Mouse (Mus musculus): ENCODE measurements around the gene Rnf43. TPM values are rescaled to one million over a fixed set of nuclear protein-coding genes. Genes with fewer than 3 reads are reported as not detected.

Gene Rnf43
- polyA plus RNA-seq, 1 experiment = 3.5 TPM

- TF ChIP-seq CTCF (IDR thresholded peaks at IDR 0.05; ENCODE audit: extremely low read depth, insufficient read depth, insufficient read length, insufficient replicate concordance) (no peak), POLR2A (IDR thresholded peaks at IDR 0.05; ENCODE audit: low read depth, low read length) (no peak)
- 79% methylated on average over 18 of the region's 18 CpGs for WGBS
These were observed 66.5 kb downstream of the Rnf43 start for GRCm38 (mm10) chr11:87728850-87729592.

GRCm38 (mm10) chr11:87729593-87730185 lies 67.2 kb downstream of the Rnf43 start:
- no peaks in the 10 kb centered on the region for H3K27me3 ChIP-seq (ENCODE audit: control insufficient read depth, insufficient read depth, low read length)
- no peak overlapping the region for H3K4me3 ChIP-seq (ENCODE audit: extremely low read depth, insufficient read depth, insufficient read length)
- H3K4me1 ChIP-seq (ENCODE audit: control insufficient read depth, insufficient read depth, insufficient read length) = peaks cover 18% of the 10 kb centered on the region; the same call in 1 of the 2 replicates
- 0 out of 2 replicates have a peak overlapping the region, but pooled peaks have one; percentile 12 for H3K27ac ChIP-seq (ENCODE audit: insufficient read depth, low read length)
- no peak for TF ChIP-seq CTCF (IDR thresholded peaks at IDR 0.05; ENCODE audit: extremely low read depth, insufficient read depth, insufficient read length, insufficient replicate concordance)
- no peak for TF ChIP-seq POLR2A (IDR thresholded peaks at IDR 0.05; ENCODE audit: low read depth, low read length)
- DNase-seq (ENCODE audit: low read depth in 1 of 2, low spot score in 2 of 2) = no peak
- no peaks in the 10 kb centered on the region for H3K36me3 ChIP-seq (ENCODE audit: control insufficient read depth, insufficient read depth, low read length)
- 82% methylated on average over 13 of the region's 13 CpGs for WGBS

More at GRCm38 (mm10) chr11:87728850-87729592, 66.5 kb downstream of the Rnf43 start:
- no peak overlapping the region for H3K27ac ChIP-seq (ENCODE audit: insufficient read depth, low read length)
- H3K4me1 ChIP-seq (ENCODE audit: control insufficient read depth, insufficient read depth, insufficient read length) = peaks cover 16% of the 10 kb centered on the region; the same call in 1 of the 2 replicates
- H3K27me3 ChIP-seq (ENCODE audit: control insufficient read depth, insufficient read depth, low read length) = no peaks in the 10 kb centered on the region
- H3K36me3 ChIP-seq (ENCODE audit: control insufficient read depth, insufficient read depth, low read length) = no peaks in the 10 kb centered on the region
- no peak for DNase-seq (ENCODE audit: low read depth in 1 of 2, low spot score in 2 of 2)
- H3K4me3 ChIP-seq (ENCODE audit: extremely low read depth, insufficient read depth, insufficient read length) = no peak overlapping the region

GRCm38 (mm10) chr11:87730652-87731310 lies 68.3 kb downstream of the Rnf43 start:
- Histone ChIP-seq H3K4me1 (ENCODE audit: control insufficient read depth, insufficient read depth, insufficient read length) (peaks cover 26% of the 10 kb centered on the region; the same call in 1 of the 2 replicates), H3K36me3 (ENCODE audit: control insufficient read depth, insufficient read depth, low read length) (no peaks in the 10 kb centered on the region), H3K27me3 (ENCODE audit: control insufficient read depth, insufficient read depth, low read length) (no peaks in the 10 kb centered on the region), H3K27ac (ENCODE audit: insufficient read depth, low read length) (no peak overlapping the region), H3K4me3 (ENCODE audit: extremely low read depth, insufficient read depth, insufficient read length) (no peak overlapping the region)
- no peak for DNase-seq (ENCODE audit: low read depth in 1 of 2, low spot score in 2 of 2)
- WGBS = 86% methylated on average over 10 of the region's 10 CpGs
- no peak for TF ChIP-seq POLR2A (IDR thresholded peaks at IDR 0.05; ENCODE audit: low read depth, low read length)
- no peak for TF ChIP-seq CTCF (IDR thresholded peaks at IDR 0.05; ENCODE audit: extremely low read depth, insufficient read depth, insufficient read length, insufficient replicate concordance)

GRCm38 (mm10) chr11:87734346-87734745 lies 71.8 kb downstream of the Rnf43 start:
- TF ChIP-seq POLR2A (IDR thresholded peaks at IDR 0.05; ENCODE audit: low read depth, low read length) (no peak), CTCF (IDR thresholded peaks at IDR 0.05; ENCODE audit: extremely low read depth, insufficient read depth, insufficient read length, insufficient replicate concordance) (no peak)
- whole genome bisulfite sequencing = 14% methylated on average over 5 of the region's 5 CpGs
- Histone ChIP-seq H3K27me3 (ENCODE audit: control insufficient read depth, insufficient read depth, low read length) (no peaks in the 10 kb centered on the region), H3K27ac (ENCODE audit: insufficient read depth, low read length) (peak overlapping the region; percentile 93), H3K4me3 (ENCODE audit: extremely low read depth, insufficient read depth, insufficient read length) (peak overlapping the region; percentile 58), H3K4me1 (ENCODE audit: control insufficient read depth, insufficient read depth, insufficient read length) (peaks cover 21% of the 10 kb centered on the region; the same call in 1 of the 2 replicates), H3K36me3 (ENCODE audit: control insufficient read depth, insufficient read depth, low read length) (no peaks in the 10 kb centered on the region)
- peak in 1 of 2 experiments; percentile 40 for DNase-seq (ENCODE audit: low read depth in 1 of 2, low spot score in 2 of 2)

- no peak overlapping the region for H3K4me3 ChIP-seq (ENCODE audit: extremely low read depth, insufficient read depth, insufficient read length)
- peaks cover 24% of the 10 kb centered on the region; the same call in 1 of the 2 replicates for H3K4me1 ChIP-seq (ENCODE audit: control insufficient read depth, insufficient read depth, insufficient read length)
- H3K27me3 ChIP-seq (ENCODE audit: control insufficient read depth, insufficient read depth, low read length) = no peaks in the 10 kb centered on the region
- H3K36me3 ChIP-seq (ENCODE audit: control insufficient read depth, insufficient read depth, low read length) = peaks cover 6% of the 10 kb centered on the region
- no peak for DNase-seq (ENCODE audit: low read depth in 1 of 2, low spot score in 2 of 2)
- TF ChIP-seq CTCF (IDR thresholded peaks at IDR 0.05; ENCODE audit: extremely low read depth, insufficient read depth, insufficient read length, insufficient replicate concordance) (no peak), POLR2A (IDR thresholded peaks at IDR 0.05; ENCODE audit: low read depth, low read length) (no peak)
- 0 out of 2 replicates have a peak overlapping the region, but pooled peaks have one; percentile 9 for H3K27ac ChIP-seq (ENCODE audit: insufficient read depth, low read length)
- WGBS = 80% methylated on average over 6 of the region's 6 CpGs
These were observed 73.2 kb downstream of the Rnf43 start for GRCm38 (mm10) chr11:87735691-87736090.

- TF ChIP-seq CTCF (IDR thresholded peaks at IDR 0.05; ENCODE audit: extremely low read depth, insufficient read depth, insufficient read length, insufficient replicate concordance) = no peak
- TF ChIP-seq POLR2A (IDR thresholded peaks at IDR 0.05; ENCODE audit: low read depth, low read length) = no peak
- no peaks in the 10 kb centered on the region for H3K27me3 ChIP-seq (ENCODE audit: control insufficient read depth, insufficient read depth, low read length)
- H3K4me1 ChIP-seq (ENCODE audit: control insufficient read depth, insufficient read depth, insufficient read length) = peaks cover 24% of the 10 kb centered on the region; the same call in 1 of the 2 replicates
- peak overlapping the region; percentile 87 for H3K27ac ChIP-seq (ENCODE audit: insufficient read depth, low read length)
- DNase-seq (ENCODE audit: low read depth in 1 of 2, low spot score in 2 of 2) = peak in 1 of 2 experiments; percentile 59
- 2% methylated on average over 31 of the region's 31 CpGs for WGBS
- peaks cover 9% of the 10 kb centered on the region for H3K36me3 ChIP-seq (ENCODE audit: control insufficient read depth, insufficient read depth, low read length)
- H3K4me3 ChIP-seq (ENCODE audit: extremely low read depth, insufficient read depth, insufficient read length) = peak overlapping the region; percentile 64
These were observed 74.2 kb downstream of the Rnf43 start for GRCm38 (mm10) chr11:87736647-87737134.
